Mouse (Mus musculus): ENCODE results near the gene Ajuba.

Ajuba gene

GRCm38 (mm10) chr14:54538580-54538979 is 38.8 kb downstream of the Ajuba start:
- DNase-seq = no peak

GRCm38 (mm10) chr14:54528446-54529111 is 48.8 kb downstream of the Ajuba start:
- peak; percentile 90 for DNase-seq

GRCm38 (mm10) chr14:54528007-54528393 is 49.4 kb downstream of the Ajuba start:
- no peak for DNase-seq

GRCm38 (mm10) chr14:54527227-54528006 is 49.9 kb downstream of the Ajuba start:
- DNase-seq = peak; percentile 69

GRCm38 (mm10) chr14:54523600-54523999 is 53.8 kb downstream of the Ajuba start:
- peak; percentile 25 for DNase-seq

Measured in retina, postnatal 1 day (tissue).